22 mouse cellular contexts compared by ENCODE assay signal in genomic region chr9:48326338-48326737, GRCm38 (mm10). TPM values are rescaled to one million over a fixed set of nuclear protein-coding genes. Genes with fewer than 3 reads are reported as not detected.
DNase-seq lines count a peak whose midpoint lies in the region; ATAC-seq lines count a peak whose summit lies in the region.
"Had no signal": no experiment of that assay in that cellular context is flagged by ENCODE, and none has a peak within 500 bp of the region (broad histone marks: within the 10 kb centered on the region; RNA-seq: fewer than 3 reads in every experiment).

No protein-coding gene starts in this region.

- H3K36me3 ChIP-seq in kidney, embryonic 16.5 days (ENCODE audit: insufficient read depth, low read length): no peaks in the 10 kb centered on the region
- H3K36me3 ChIP-seq: forebrain, embryonic 10.5 days; hindbrain, embryonic 13.5 days; limb, embryonic 12.5 days; midbrain, embryonic 10.5 days had no signal

- no peak overlapping the region for H3K27ac ChIP-seq in kidney, embryonic 16.5 days (ENCODE audit: low read length)
- H3K27ac ChIP-seq: forebrain, embryonic 10.5 days; hindbrain, embryonic 13.5 days; limb, embryonic 12.5 days; liver, embryonic 12.5 days; macrophage; midbrain, embryonic 10.5 days had no signal

- no peaks in the 10 kb centered on the region for H3K27me3 ChIP-seq in kidney, embryonic 16.5 days (ENCODE audit: insufficient read depth, low read length)
- H3K27me3 ChIP-seq: limb, embryonic 12.5 days; liver, embryonic 12.5 days had no signal

- no peak overlapping the region for H3K9ac ChIP-seq in kidney, embryonic 16.5 days (replicated peaks; ENCODE audit: low read length)
- H3K9ac ChIP-seq: hindbrain, embryonic 13.5 days; limb, embryonic 12.5 days; liver, embryonic 12.5 days; lung, embryonic 14.5 days had no signal

- DNase-seq in heart, adult 11 months: peak; percentile 98
- DNase-seq in heart, postnatal 14 days: no peak
- peak; percentile 17 for DNase-seq in kidney, postnatal 14 days
- DNase-seq in lung, postnatal 10 days: peak; percentile 18
- DNase-seq in lung, postnatal 4 days: no peak
- no peak for DNase-seq in urinary bladder, postnatal 4 days (ENCODE audit: low spot score in 2 of 2)
- no peak for DNase-seq in left cerebral cortex, adult 9 months (ENCODE audit: low spot score in 2 of 2)
- DNase-seq: adrenal gland, postnatal 14 days; cerebellum, adult 9-11 months; gastrocnemius, postnatal 25 days; layer of hippocampus, postnatal 36 days; lung, embryonic 14.5 days; thymus, postnatal 14 days had no signal

- H3K4me3 ChIP-seq in kidney, embryonic 16.5 days (ENCODE audit: low read length): no peak overlapping the region
- H3K4me3 ChIP-seq: forebrain, embryonic 10.5 days; hindbrain, embryonic 13.5 days; limb, embryonic 12.5 days; liver, embryonic 12.5 days; midbrain, embryonic 10.5 days had no signal

- H3K4me1 ChIP-seq in kidney, embryonic 16.5 days (ENCODE audit: insufficient read depth, low read length): no peaks in the 10 kb centered on the region
- H3K4me1 ChIP-seq: hindbrain, embryonic 13.5 days; limb, embryonic 12.5 days had no signal

- no peak overlapping the region for H3K4me2 ChIP-seq in kidney, embryonic 16.5 days (replicated peaks; ENCODE audit: low read depth, low read length)
- H3K4me2 ChIP-seq: hindbrain, embryonic 13.5 days; limb, embryonic 12.5 days; liver, embryonic 12.5 days; lung, embryonic 14.5 days had no signal

- intact Hi-C loops in heart, postnatal 14 days (cut with DNase I): no loop called here

- H3K9me3 ChIP-seq in kidney, embryonic 16.5 days (ENCODE audit: low read length): no peaks in the 10 kb centered on the region
- H3K9me3 ChIP-seq: forebrain, embryonic 10.5 days; hindbrain, embryonic 13.5 days; limb, embryonic 12.5 days; liver, embryonic 12.5 days; midbrain, embryonic 10.5 days had no signal

- no peak for ATAC-seq in kidney, embryonic 16.5 days (ENCODE audit: low FRiP score, low TSS enrichment)
- ATAC-seq: CD4-positive, CD25-positive, alpha-beta regulatory T cell, adult 4 months; forebrain, embryonic 16.5 days; liver, embryonic 12.5 days had no signal

- 88% methylated on average over 9 of the region's 9 CpGs for WGBS in kidney, embryonic 16.5 days

RNA-seq across cellular contexts. Expression of gene Nxpe2, which starts 26.9 kb away (rescaled TPM):
- total RNA-seq in heart, postnatal 14 days (2021): 1 to 10 TPM; 2.3 to 2.5 TPM
- 1.1 and 1.8 TPM in 2 replicates for polyA plus RNA-seq in kidney, embryonic 16.5 days (2015; fragmentation: Nextera tagmentation; extraction: Ambion mirVana)
- polyA plus RNA-seq: macrophage had no signal

Comparison
In these comparisons a context has a peak if more than half of its experiments do, and no peak if none do; other contexts are left out.
1. DNase-seq: peak in heart, adult 11 months (single experiment), kidney, postnatal 14 days (single experiment) and lung, postnatal 10 days (single experiment); none in heart, postnatal 14 days (0 of 2), lung, postnatal 4 days (0 of 2), urinary bladder, postnatal 4 days (0 of 2) and left cerebral cortex, adult 9 months (0 of 2).